Mouse (Mus musculus) liver, postnatal 0 days (tissue): Measurements from ENCODE around the gene Calr.

Experiments used
- CTCF ChIP-seq: sonication (generic); IDR thresholded peaks from 2 replicates; pipeline ENCODE4 v1.5.1; 2016; ENCODE audit warnings: antibody characterized with exemption, low read depth
- EP300 ChIP-seq: IDR thresholded peaks from 2 replicates; pipeline ENCODE4 v1.6.1; 2016; ENCODE audit warnings: antibody characterized with exemption, low read depth, mild to moderate bottlenecking

- no peak for TF ChIP-seq EP300
- no peak for TF ChIP-seq CTCF
Measured at GRCm38 (mm10) chr8:84792429-84792947, 54.2 kb downstream of the Calr start.
